In the genomic region with DNA sequence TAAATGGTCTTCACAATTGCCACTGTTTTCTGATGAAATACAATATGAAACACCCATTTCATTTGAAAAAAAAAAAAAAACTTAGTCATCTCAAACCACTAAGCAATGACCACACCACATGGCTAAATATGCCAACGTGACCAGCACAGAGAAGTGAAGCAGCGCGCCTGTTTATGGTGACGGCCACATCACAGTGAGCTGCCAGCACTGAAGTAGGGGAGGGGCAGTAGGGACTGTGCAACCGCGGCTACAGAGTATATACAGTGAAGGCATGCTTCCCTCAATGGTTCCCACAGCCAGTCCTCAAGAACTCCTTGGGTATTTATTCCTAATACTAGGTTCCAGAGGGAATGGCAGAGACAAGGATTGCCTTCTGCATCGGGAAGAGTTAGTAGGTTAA, we compare ENCODE assay signal across 19 mouse cellular contexts.
"Had no signal": no experiment of that assay in that cellular context is flagged by ENCODE, and none has a peak within 500 bp of the region (broad histone marks: within the 10 kb centered on the region; RNA-seq: fewer than 3 reads in every experiment).

No protein-coding gene starts in this region.

- H3K27me3 ChIP-seq: kidney, embryonic 15.5 days; limb, embryonic 12.5 days; limb, embryonic 15.5 days; lung, embryonic 15.5 days; midbrain, embryonic 12.5 days; midbrain, embryonic 15.5 days had no signal

- DNase-seq: kidney, adult 11 months; kidney, adult 8-10 months; kidney, postnatal 10 days; kidney, postnatal 4 days; left cerebral cortex, postnatal 4 days; liver, postnatal 0 days; lung, postnatal 10 days; lung, postnatal 36 days; right cerebral cortex, adult 18-20 months; right cerebral cortex, postnatal 14 days; right cerebral cortex, postnatal 4 days; thymus, adult 2 months; thymus, postnatal 25 days had no signal

- ATAC-seq: liver, postnatal 0 days; midbrain, embryonic 15.5 days had no signal

- H3K9me3 ChIP-seq: kidney, embryonic 15.5 days; limb, embryonic 12.5 days; limb, embryonic 15.5 days; lung, embryonic 15.5 days; midbrain, embryonic 12.5 days; midbrain, embryonic 15.5 days had no signal

- H3K4me3 ChIP-seq: kidney, embryonic 15.5 days; limb, embryonic 12.5 days; limb, embryonic 15.5 days; lung, embryonic 15.5 days; midbrain, embryonic 12.5 days; midbrain, embryonic 15.5 days had no signal

- H3K4me1 ChIP-seq: kidney, embryonic 15.5 days; limb, embryonic 12.5 days; limb, embryonic 15.5 days; lung, embryonic 15.5 days; midbrain, embryonic 12.5 days; midbrain, embryonic 15.5 days had no signal
